Mouse (Mus musculus) embryo, embryonic 11.5 days (tissue): ENCODE measurements at regions not wholly inside any gene's neighbourhood (a gene's known extent, or its start where the extent isn't known, plus 50 kb on each side); places are given as distances from the start of the nearest gene placed in this dataset.

ENCODE experiments used
- DNase-seq: peaks from one replicate; pipeline ENCODE4 v3.0.0-alpha.2; 2012; ENCODE audit warnings: low read depth, low spot score

DNA sequence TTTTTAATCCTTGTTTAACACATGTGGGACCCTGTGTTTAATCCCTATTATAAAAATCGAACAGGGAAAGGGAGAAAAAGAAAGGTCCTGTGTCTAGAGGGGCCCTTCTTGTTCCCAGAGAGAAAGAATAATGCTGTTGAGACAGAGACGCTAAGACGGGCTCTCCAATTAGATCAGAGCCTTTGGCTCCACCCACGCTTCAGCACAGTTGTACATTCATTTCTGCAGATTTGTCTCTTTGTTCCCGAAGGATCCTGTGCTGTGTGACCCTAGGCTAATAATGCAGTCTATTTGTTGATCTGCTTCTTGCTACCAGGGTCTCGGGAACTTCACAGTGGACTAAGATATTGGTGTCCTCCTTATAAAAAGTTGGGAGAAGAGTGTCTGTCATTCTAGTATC is 92.0 kb downstream of the Cdc5l start:
- DNase-seq: no peak

DNA sequence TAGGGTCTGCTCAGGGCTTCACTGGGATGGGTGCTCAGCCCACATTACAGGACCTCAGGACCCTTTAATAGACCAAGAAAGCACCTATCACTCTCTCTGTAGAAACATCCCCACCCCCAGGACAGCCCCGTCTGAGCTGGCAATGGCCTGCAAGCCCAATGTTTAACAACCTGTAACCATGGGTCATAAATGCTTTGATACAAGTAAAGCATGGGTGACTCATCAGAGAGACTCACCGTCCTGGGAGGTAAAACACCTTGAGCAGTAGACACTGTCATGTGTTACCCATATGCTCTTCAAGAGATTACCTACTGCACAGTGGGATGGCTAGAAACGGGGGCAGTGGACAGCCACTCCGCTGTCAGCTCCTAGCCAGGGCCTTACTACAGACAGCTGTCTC is 92.7 kb downstream of the Cdc5l start:
- DNase-seq: no peak

DNA sequence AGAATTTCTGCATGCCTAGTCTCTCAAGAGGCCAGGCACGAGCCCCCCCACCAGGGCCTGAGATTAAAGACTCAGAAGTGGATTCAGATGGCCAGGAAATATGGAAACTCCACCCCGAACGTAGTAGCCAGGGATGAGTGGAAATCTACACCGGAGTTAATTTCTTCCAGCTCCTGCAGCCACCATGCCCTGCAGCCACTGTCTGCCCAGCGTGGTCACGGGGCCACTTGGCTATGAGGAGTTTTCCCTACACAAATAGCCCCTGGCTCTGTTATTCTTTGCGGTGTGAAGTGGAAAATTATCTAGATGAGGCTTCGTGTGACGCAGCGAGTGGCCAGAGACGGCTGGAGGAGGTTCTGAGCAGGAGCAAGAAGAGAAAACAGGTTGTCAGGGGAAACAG is 94.3 kb downstream of the Cdc5l start:
- no peak for DNase-seq

DNA sequence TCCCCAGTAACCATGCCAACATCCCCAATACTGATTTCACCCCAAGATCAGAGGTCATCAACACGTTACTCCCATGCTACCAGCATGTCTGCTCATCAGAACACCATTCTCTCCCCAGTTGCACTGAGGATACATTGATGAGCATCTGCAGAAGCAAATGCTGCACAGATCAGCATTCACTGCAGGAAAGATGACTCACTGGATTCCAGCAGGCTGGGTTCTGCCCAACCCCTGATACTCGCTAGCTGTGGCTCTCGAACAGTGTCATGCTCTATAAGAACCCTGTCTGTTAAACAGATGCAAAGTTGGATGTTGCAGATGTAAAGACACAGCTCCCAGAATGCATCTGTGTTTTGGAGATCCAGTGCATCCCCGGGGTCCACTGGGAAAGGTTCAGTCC is 95.5 kb downstream of the Cdc5l start:
- no peak for DNase-seq

- no peak for DNase-seq
These were observed 97.9 kb downstream of the Cdc5l start for GRCm38 (mm10) chr17:45335586-45336151.

- no peak for DNase-seq
These were observed 98.7 kb downstream of the Cdc5l start for GRCm38 (mm10) chr17:45334732-45335381.

DNA sequence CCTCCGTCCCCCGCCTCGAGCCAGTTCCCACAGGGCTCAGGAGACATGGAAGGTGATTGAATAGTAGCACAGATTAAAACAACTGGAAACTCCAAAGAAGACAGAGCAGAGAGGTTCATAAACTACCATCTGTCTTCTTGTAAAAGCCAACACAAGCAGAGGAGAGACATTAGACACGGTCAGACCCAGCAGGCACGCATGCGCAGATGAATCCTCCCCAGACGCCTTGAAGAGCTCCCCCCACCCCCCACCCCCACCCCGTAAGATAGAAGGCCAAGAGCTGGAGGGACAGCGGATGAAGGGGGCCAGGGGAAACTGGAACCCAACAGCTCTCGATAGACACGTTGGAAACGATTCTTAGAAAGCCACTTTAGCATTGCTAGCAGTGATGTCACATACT is 101.2 kb downstream of the Cdc5l start:
- DNase-seq: no peak

- DNase-seq: no peak
These were observed 104.3 kb downstream of the Cdc5l start for GRCm38 (mm10) chr17:45329241-45329640.

GRCm38 (mm10) chr17:45326726-45327125 is 106.8 kb downstream of the Cdc5l start:
- DNase-seq: no peak

DNA sequence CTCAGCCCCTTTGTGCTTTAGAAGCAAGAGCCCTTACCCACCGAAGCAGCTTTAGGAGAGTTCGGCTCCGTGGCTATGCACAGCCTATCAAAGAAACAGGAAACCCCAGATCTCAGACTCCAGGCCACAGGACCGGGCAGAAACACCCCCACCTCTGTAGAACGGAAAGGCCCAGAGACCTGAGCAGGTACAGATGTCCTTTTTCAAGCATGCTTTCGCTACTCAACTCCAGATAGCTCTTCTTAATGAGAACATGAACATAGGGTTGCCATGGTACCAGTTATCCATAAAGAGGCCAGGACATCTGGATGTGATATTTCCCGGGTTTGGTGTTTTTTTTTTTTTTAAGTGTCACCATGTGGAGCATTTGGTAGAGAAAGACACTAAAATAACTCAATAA is 107.4 kb downstream of the Cdc5l start:
- no peak for DNase-seq

DNA sequence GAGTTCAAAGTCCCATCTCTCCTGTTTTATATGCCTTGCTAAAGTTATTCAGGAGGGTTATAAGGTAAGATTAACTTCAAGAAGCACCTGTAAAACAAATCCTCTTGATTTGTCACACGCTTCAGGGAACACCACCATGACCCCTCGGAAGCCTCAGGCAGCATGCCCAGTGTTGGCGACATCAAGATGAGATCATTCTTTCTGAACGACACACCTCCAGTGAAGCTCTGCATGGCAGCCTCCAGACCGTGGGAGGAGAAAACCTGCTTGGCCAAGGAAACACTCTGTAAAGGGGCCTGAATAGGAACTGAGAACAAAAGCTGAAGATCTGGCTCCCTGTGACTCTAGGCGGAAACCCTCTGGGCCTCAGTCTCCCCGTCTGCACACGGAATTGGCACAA is 110.7 kb downstream of the Cdc5l start:
- DNase-seq: no peak

DNA sequence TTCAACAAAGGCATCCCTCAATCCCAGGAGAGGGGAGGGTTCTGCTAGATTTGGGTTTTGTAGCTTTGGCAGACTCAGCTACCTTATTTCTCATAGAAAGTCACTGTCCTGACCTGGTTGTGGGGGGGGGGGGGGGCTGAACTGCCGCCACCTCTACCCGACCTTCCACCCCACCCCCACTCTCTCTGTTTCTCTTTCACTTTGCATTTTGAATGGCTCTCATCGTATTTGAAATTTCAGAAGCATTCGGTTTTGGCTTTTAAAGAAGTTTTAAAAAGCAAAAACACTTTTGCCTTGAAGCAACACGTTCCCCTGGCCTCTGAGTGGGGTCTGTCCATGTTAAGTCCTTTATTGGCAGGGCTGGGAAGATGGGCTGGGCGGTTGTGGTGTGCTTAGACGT is 113.5 kb downstream of the Cdc5l start:
- no peak for DNase-seq

- peak; percentile 57 for DNase-seq
These were observed 115.1 kb downstream of the Cdc5l start for GRCm38 (mm10) chr17:45318211-45319076.

GRCm38 (mm10) chr17:45312510-45313266 is 120.8 kb downstream of the Cdc5l start:
- no peak for DNase-seq

- no peak for DNase-seq
These were observed 127.0 kb downstream of the Cdc5l start for GRCm38 (mm10) chr17:45306506-45306905.

DNA sequence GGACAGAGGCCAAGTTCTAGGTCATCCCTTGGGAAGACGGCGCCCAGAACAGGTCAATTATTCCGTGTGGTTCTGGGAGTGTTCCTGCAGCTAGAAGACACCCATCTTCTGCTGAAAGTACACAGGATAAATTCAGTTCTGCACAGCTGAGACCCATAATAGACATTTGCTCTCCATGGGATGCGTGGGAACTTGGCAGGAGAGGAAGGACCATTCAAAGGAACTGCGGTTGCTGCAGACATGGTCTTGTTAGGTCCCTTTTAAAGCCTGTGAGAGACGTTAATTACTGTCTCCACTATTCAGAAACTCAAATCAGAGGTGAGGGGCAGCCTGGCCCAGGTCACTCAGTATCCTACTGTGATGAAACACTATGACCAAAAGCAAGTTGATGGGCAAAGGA is 130.4 kb downstream of the Cdc5l start:
- DNase-seq: no peak

DNA sequence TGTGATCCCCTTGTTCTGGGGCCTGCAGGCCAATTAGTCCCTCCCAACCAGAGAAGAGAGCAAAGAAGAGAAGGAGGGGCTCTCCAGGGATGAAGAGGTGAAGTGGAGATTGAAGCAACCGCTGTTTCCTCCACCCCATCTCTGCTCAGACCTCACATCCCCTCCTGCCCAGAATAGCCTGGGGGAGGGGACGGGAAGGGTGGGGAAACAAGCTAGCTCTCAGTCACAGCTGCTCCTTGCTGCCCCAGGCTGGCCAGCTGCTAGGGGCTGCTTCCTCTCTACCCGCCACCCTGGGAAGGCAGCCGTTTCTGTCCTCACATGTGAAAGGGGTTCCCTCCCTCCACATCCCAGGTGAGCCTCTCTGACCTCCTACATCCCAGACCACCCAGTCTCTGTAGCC is 135.2 kb downstream of the Cdc5l start:
- DNase-seq: no peak

- no peak for DNase-seq
These were observed 135.7 kb downstream of the Cdc5l start for GRCm38 (mm10) chr17:45297860-45298259.

DNA sequence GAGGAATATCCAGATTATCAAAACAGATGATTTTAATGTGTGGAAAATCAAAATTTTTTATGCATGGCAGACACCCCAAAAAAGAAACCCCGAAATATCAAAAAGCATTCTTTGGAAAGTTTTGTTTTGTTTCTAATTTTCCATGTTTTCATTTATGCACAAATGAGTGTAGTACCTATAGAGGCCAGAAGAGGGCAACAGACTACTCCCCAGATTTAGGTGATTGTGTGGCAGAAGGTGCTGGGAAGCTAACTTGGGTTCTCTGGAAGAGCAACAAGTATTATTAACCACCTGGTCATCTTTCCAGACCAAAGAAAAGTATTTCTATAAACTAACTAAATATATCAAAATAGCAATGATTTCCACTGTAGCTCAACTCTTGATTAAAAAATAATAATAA is 137.2 kb downstream of the Cdc5l start:
- no peak for DNase-seq

DNA sequence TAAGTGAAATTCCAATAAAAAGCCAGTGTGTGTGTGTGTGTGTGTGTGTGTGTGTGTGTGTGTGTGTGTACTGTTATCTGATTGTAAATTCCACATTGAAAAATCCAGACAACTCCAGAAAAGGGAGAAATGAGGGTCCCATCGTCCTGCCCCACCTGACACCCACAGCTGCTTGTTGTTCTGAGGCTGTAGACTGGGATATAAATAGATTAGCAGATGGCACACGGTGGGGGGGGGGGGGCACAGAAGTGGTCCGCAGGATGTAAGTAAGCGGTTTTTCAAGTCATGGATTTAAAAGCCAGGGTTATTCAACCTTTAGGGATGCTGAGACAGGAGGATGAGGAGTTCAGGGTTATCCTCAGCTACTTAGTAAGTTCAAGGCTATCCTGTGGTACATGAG is 138.7 kb downstream of the Cdc5l start:
- DNase-seq: no peak

- no peak for DNase-seq
These were observed 139.2 kb downstream of the Cdc5l start for GRCm38 (mm10) chr17:45294256-45294865.

GRCm38 (mm10) chr17:45292883-45293282 is 140.7 kb downstream of the Cdc5l start:
- DNase-seq: no peak
